Comparison of ENCODE assay signal across 10 mouse cellular contexts in the genomic region with DNA sequence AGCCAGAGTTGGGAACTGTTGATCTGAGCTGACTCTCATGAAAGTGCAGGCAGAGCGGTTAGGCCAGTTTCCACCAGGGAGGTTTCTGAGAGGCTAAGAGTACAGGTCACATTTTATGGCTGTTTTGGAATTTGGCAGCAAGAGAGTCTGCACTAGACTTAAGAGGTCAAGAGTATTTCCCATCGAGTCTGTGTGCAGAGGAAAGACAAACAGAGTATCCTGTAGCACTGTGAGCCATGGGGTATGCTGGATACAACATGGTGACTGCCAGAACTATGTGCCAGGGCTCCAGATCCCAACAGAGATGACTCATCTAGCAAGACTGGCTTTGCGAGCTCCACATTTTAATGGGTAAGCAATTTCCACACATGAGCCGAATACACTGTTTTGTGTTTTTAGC.
DNase-seq lines count a peak whose midpoint lies in the region; ATAC-seq lines count a peak whose summit lies in the region.
"Had no signal": no experiment of that assay in that cellular context is flagged by ENCODE, and none has a peak within 500 bp of the region (broad histone marks: within the 10 kb centered on the region; RNA-seq: fewer than 3 reads in every experiment).

No protein-coding gene starts in this region.

- peak; percentile 38 for DNase-seq in adrenal gland, postnatal 14 days
- no peak for DNase-seq in adrenal gland, adult 18-20 months (ENCODE audit: low spot score in 2 of 2)
- DNase-seq in NIH3T3 (ENCODE audit: low read depth) = peak; percentile 5
- DNase-seq in gastrocnemius, postnatal 25 days = peak; percentile 58
- DNase-seq in thymus, adult 18-20 months = no peak
- no peak for DNase-seq in ovary, postnatal 14 days (ENCODE audit: low spot score)
- DNase-seq: right cerebral cortex, postnatal 14 days had no signal

- H3K4me3 ChIP-seq in limb, embryonic 15.5 days = no peak overlapping the region
- H3K4me3 ChIP-seq in intestine, embryonic 15.5 days (replicated peaks) = no peak overlapping the region

- no peaks in the 10 kb centered on the region for H3K4me1 ChIP-seq in limb, embryonic 15.5 days
- H3K4me1 ChIP-seq in intestine, embryonic 15.5 days (replicated peaks) = no peaks in the 10 kb centered on the region

- WGBS in limb, embryonic 15.5 days = 45% methylated on average over 4 of the region's 4 CpGs
- 57% methylated on average over 4 of the region's 4 CpGs for WGBS in intestine, embryonic 15.5 days

- no peaks in the 10 kb centered on the region for H3K36me3 ChIP-seq in limb, embryonic 15.5 days
- no peaks in the 10 kb centered on the region for H3K36me3 ChIP-seq in intestine, embryonic 15.5 days

- H3K4me2 ChIP-seq in limb, embryonic 15.5 days = no peak overlapping the region
- H3K4me2 ChIP-seq in intestine, embryonic 15.5 days (replicated peaks) = no peak overlapping the region
- H3K4me2 ChIP-seq: liver, embryonic 11.5 days had no signal

- H3K9me3 ChIP-seq in limb, embryonic 15.5 days = no peaks in the 10 kb centered on the region
- no peaks in the 10 kb centered on the region for H3K9me3 ChIP-seq in intestine, embryonic 15.5 days

- no peak overlapping the region for H3K27ac ChIP-seq in limb, embryonic 15.5 days
- no peak overlapping the region for H3K27ac ChIP-seq in intestine, embryonic 15.5 days

- peak; percentile 75; the same call in 1 of the 2 replicates for ATAC-seq in limb, embryonic 15.5 days (ENCODE audit: insufficient number of reproducible peaks, low FRiP score, low TSS enrichment, low read depth)
- no peak for ATAC-seq in intestine, embryonic 15.5 days

- no peaks in the 10 kb centered on the region for H3K27me3 ChIP-seq in limb, embryonic 15.5 days
- no peaks in the 10 kb centered on the region for H3K27me3 ChIP-seq in intestine, embryonic 15.5 days (replicated peaks)

- H3K9ac ChIP-seq in limb, embryonic 15.5 days = no peak overlapping the region
- H3K9ac ChIP-seq in intestine, embryonic 15.5 days = no peak overlapping the region

Comparison
In these comparisons a context has a peak if more than half of its experiments do, and no peak if none do; other contexts are left out.
1. DNase-seq: peak in adrenal gland, postnatal 14 days (single experiment), NIH3T3 (single experiment) and gastrocnemius, postnatal 25 days (single experiment); none in adrenal gland, adult 18-20 months (0 of 2), thymus, adult 18-20 months (0 of 2) and ovary, postnatal 14 days (single experiment).